Mouse (Mus musculus): Measurements from ENCODE around the gene Gm17018. TPM values are rescaled to one million over a fixed set of nuclear protein-coding genes. Genes with fewer than 3 reads are reported as not detected.

Gene Gm17018
- polyA plus RNA-seq, 1 experiment from 2014 or later: 43.4 TPM

- H3K27ac ChIP-seq (ENCODE audit: low read length): no peak overlapping the region
- no peak overlapping the region for H3K9ac ChIP-seq (ENCODE audit: low read length)
- ATAC-seq (ENCODE audit: insufficient read depth, low FRiP score): peak; percentile 49; the same call in 1 of the 2 replicates
- no peaks in the 10 kb centered on the region for H3K27me3 ChIP-seq (ENCODE audit: control insufficient read depth, insufficient read depth, low read length)
- no peak overlapping the region for H3K4me2 ChIP-seq (ENCODE audit: low read depth, low read length)
- H3K4me1 ChIP-seq (ENCODE audit: control insufficient read depth, insufficient read depth, low read length): peaks cover 3% of the 10 kb centered on the region; the same call in 1 of the 2 replicates
- 57% methylated on average over 15 of the region's 15 CpGs for WGBS
- H3K9me3 ChIP-seq (replicated peaks; ENCODE audit: control insufficient read depth, low read length): no peaks in the 10 kb centered on the region
- 0 out of 2 replicates have a peak, but pooled peaks cover 3% of the 10 kb centered on the region for H3K36me3 ChIP-seq (ENCODE audit: control insufficient read depth, insufficient read depth, low read length)
- no peak overlapping the region for H3K4me3 ChIP-seq (replicated peaks; ENCODE audit: low read length)
Observed at GRCm38 (mm10) chr19:45530200-45530995, 30.0 kb upstream of the Gm17018 start.

- H3K9me3 ChIP-seq (replicated peaks; ENCODE audit: control insufficient read depth, low read length): no peaks in the 10 kb centered on the region
Observed at GRCm38 (mm10) chr19:45531554-45531953, 28.9 kb upstream of the Gm17018 start.

GRCm38 (mm10) chr19:45533617-45534016, 26.8 kb upstream of the Gm17018 start:
- ATAC-seq (ENCODE audit: insufficient read depth, low FRiP score): no peak
- H3K36me3 ChIP-seq (ENCODE audit: control insufficient read depth, insufficient read depth, low read length): no peaks in the 10 kb centered on the region
- WGBS: 64% methylated on average over 7 of the region's 7 CpGs
- H3K27me3 ChIP-seq (ENCODE audit: control insufficient read depth, insufficient read depth, low read length): no peaks in the 10 kb centered on the region
- H3K4me1 ChIP-seq (ENCODE audit: control insufficient read depth, insufficient read depth, low read length): peaks cover 3% of the 10 kb centered on the region; the same call in 1 of the 2 replicates
- H3K4me3 ChIP-seq (replicated peaks; ENCODE audit: low read length): no peak overlapping the region
- H3K9ac ChIP-seq (ENCODE audit: low read length): no peak overlapping the region
- no peak overlapping the region for H3K4me2 ChIP-seq (ENCODE audit: low read depth, low read length)
- H3K9me3 ChIP-seq (replicated peaks; ENCODE audit: control insufficient read depth, low read length): no peaks in the 10 kb centered on the region
- no peak overlapping the region for H3K27ac ChIP-seq (ENCODE audit: low read length)

More at GRCm38 (mm10) chr19:45531554-45531953, 28.9 kb upstream of the Gm17018 start:
- H3K27ac ChIP-seq (ENCODE audit: low read length): no peak overlapping the region
- H3K27me3 ChIP-seq (ENCODE audit: control insufficient read depth, insufficient read depth, low read length): no peaks in the 10 kb centered on the region
- ATAC-seq (ENCODE audit: insufficient read depth, low FRiP score): no peak
- no peak overlapping the region for H3K9ac ChIP-seq (ENCODE audit: low read length)
- H3K4me1 ChIP-seq (ENCODE audit: control insufficient read depth, insufficient read depth, low read length): peaks cover 3% of the 10 kb centered on the region; the same call in 1 of the 2 replicates
- H3K4me3 ChIP-seq (replicated peaks; ENCODE audit: low read length): no peak overlapping the region
- H3K36me3 ChIP-seq (ENCODE audit: control insufficient read depth, insufficient read depth, low read length): 0 out of 2 replicates have a peak, but pooled peaks cover 3% of the 10 kb centered on the region
- H3K4me2 ChIP-seq (ENCODE audit: low read depth, low read length): no peak overlapping the region
- 48% methylated on average over 6 of the region's 6 CpGs for WGBS

- Histone ChIP-seq H3K4me1 (ENCODE audit: control insufficient read depth, insufficient read depth, low read length) (no peaks in the 10 kb centered on the region), H3K27ac (ENCODE audit: low read length) (no peak overlapping the region), H3K4me2 (ENCODE audit: low read depth, low read length) (no peak overlapping the region), H3K36me3 (ENCODE audit: control insufficient read depth, insufficient read depth, low read length) (no peaks in the 10 kb centered on the region), H3K9me3 (replicated peaks; ENCODE audit: control insufficient read depth, low read length) (no peaks in the 10 kb centered on the region), H3K27me3 (ENCODE audit: control insufficient read depth, insufficient read depth, low read length) (no peaks in the 10 kb centered on the region), H3K9ac (ENCODE audit: low read length) (no peak overlapping the region), H3K4me3 (replicated peaks; ENCODE audit: low read length) (no peak overlapping the region)
- 61% methylated on average over 8 of the region's 8 CpGs for WGBS
- ATAC-seq (ENCODE audit: insufficient read depth, low FRiP score): no peak
Observed at GRCm38 (mm10) chr19:45535214-45535735, 25.1 kb upstream of the Gm17018 start.

GRCm38 (mm10) chr19:45535929-45536328, 24.5 kb upstream of the Gm17018 start:
- 41% methylated on average over 6 of the region's 6 CpGs for WGBS
- H3K9ac ChIP-seq (ENCODE audit: low read length): no peak overlapping the region
- no peak overlapping the region for H3K4me3 ChIP-seq (replicated peaks; ENCODE audit: low read length)
- no peak overlapping the region for H3K27ac ChIP-seq (ENCODE audit: low read length)
- no peak overlapping the region for H3K4me2 ChIP-seq (ENCODE audit: low read depth, low read length)
- H3K4me1 ChIP-seq (ENCODE audit: control insufficient read depth, insufficient read depth, low read length): no peaks in the 10 kb centered on the region
- ATAC-seq (ENCODE audit: insufficient read depth, low FRiP score): no peak
- H3K36me3 ChIP-seq (ENCODE audit: control insufficient read depth, insufficient read depth, low read length): no peaks in the 10 kb centered on the region
- peaks cover 3% of the 10 kb centered on the region; the same call in 1 of the 2 replicates for H3K27me3 ChIP-seq (ENCODE audit: control insufficient read depth, insufficient read depth, low read length)
- no peaks in the 10 kb centered on the region for H3K9me3 ChIP-seq (replicated peaks; ENCODE audit: control insufficient read depth, low read length)

- H3K36me3 ChIP-seq (ENCODE audit: control insufficient read depth, insufficient read depth, low read length): no peaks in the 10 kb centered on the region
- no peak overlapping the region for H3K9ac ChIP-seq (ENCODE audit: low read length)
- no peak overlapping the region for H3K27ac ChIP-seq (ENCODE audit: low read length)
- H3K27me3 ChIP-seq (ENCODE audit: control insufficient read depth, insufficient read depth, low read length): peaks cover 16% of the 10 kb centered on the region
- no peak for ATAC-seq (ENCODE audit: insufficient read depth, low FRiP score)
- no peaks in the 10 kb centered on the region for H3K9me3 ChIP-seq (replicated peaks; ENCODE audit: control insufficient read depth, low read length)
- no peaks in the 10 kb centered on the region for H3K4me1 ChIP-seq (ENCODE audit: control insufficient read depth, insufficient read depth, low read length)
- no peak overlapping the region for H3K4me2 ChIP-seq (ENCODE audit: low read depth, low read length)
- no peak overlapping the region for H3K4me3 ChIP-seq (replicated peaks; ENCODE audit: low read length)
- 42% methylated on average over 1 of the region's 1 CpGs for WGBS
Observed at GRCm38 (mm10) chr19:45537505-45537904, 22.9 kb upstream of the Gm17018 start.

GRCm38 (mm10) chr19:45540657-45541408, 19.6 kb upstream of the Gm17018 start:
- Histone ChIP-seq H3K4me2 (ENCODE audit: low read depth, low read length) (peak overlapping the region; percentile 72), H3K9ac (ENCODE audit: low read length) (no peak overlapping the region), H3K9me3 (replicated peaks; ENCODE audit: control insufficient read depth, low read length) (no peaks in the 10 kb centered on the region), H3K27ac (ENCODE audit: low read length) (no peak overlapping the region), H3K4me3 (replicated peaks; ENCODE audit: low read length) (peak overlapping the region; percentile 36), H3K36me3 (ENCODE audit: control insufficient read depth, insufficient read depth, low read length) (no peaks in the 10 kb centered on the region), H3K4me1 (ENCODE audit: control insufficient read depth, insufficient read depth, low read length) (peaks cover 10% of the 10 kb centered on the region), H3K27me3 (ENCODE audit: control insufficient read depth, insufficient read depth, low read length) (peaks cover 25% of the 10 kb centered on the region)
- 37% methylated on average over 8 of the region's 8 CpGs for WGBS
- ATAC-seq (ENCODE audit: insufficient read depth, low FRiP score): no peak

GRCm38 (mm10) chr19:45541409-45542041, 18.9 kb upstream of the Gm17018 start:
- Histone ChIP-seq H3K4me1 (ENCODE audit: control insufficient read depth, insufficient read depth, low read length) (peaks cover 10% of the 10 kb centered on the region), H3K9me3 (replicated peaks; ENCODE audit: control insufficient read depth, low read length) (no peaks in the 10 kb centered on the region), H3K27ac (ENCODE audit: low read length) (no peak overlapping the region), H3K4me2 (ENCODE audit: low read depth, low read length) (peak overlapping the region; percentile 72), H3K36me3 (ENCODE audit: control insufficient read depth, insufficient read depth, low read length) (no peaks in the 10 kb centered on the region), H3K27me3 (ENCODE audit: control insufficient read depth, insufficient read depth, low read length) (peaks cover 25% of the 10 kb centered on the region), H3K9ac (ENCODE audit: low read length) (peak overlapping the region; percentile 40; the same call in 1 of the 2 replicates), H3K4me3 (replicated peaks; ENCODE audit: low read length) (peak overlapping the region; percentile 36)
- peak; percentile 26; the same call in 1 of the 2 replicates for ATAC-seq (ENCODE audit: insufficient read depth, low FRiP score)
- under 1% methylated on average over 52 of the region's 58 CpGs for WGBS

All from stomach, embryonic 16.5 days (tissue).